Mouse (Mus musculus): ENCODE results near the gene Zgrf1. TPM values are rescaled to one million over a fixed set of nuclear protein-coding genes. Genes with fewer than 3 reads are reported as not detected.

The Zgrf1 gene
- polyA plus RNA-seq, 1 experiment from 2014 or later = 8.2 TPM

DNA sequence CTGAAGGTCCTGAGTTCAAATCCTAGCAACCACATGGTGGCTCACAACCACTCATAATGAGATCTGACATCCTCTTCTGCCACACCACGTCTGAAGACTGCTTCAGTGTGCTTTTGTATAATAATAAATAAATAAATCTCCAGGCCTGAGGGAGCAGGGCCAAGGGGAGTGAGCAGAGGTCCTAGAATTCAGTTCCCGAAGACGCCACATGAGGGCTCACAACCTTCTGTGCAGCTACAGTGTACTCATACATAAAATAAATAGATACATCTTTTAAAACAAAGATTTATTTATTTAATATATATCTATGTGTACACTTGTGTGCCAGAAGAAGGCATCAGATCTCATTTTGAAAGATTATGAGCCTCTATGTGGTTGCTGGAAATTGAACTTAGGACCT, 11.8 kb downstream of the Zgrf1 start:
- Histone ChIP-seq H3K27me3 (no peaks in the 10 kb centered on the region), H3K4me1 (no peaks in the 10 kb centered on the region), H3K9ac (no peak overlapping the region), H3K27ac (replicated peaks) (no peak overlapping the region), H3K4me3 (replicated peaks) (no peak overlapping the region), H3K4me2 (replicated peaks) (no peak overlapping the region), H3K9me3 (replicated peaks) (no peaks in the 10 kb centered on the region), H3K36me3 (peaks cover 32% of the 10 kb centered on the region)
- no peak for ATAC-seq (ENCODE audit: insufficient number of reproducible peaks, low FRiP score, low TSS enrichment, low read depth)
- WGBS = 76% methylated on average over 3 of the region's 3 CpGs

DNA sequence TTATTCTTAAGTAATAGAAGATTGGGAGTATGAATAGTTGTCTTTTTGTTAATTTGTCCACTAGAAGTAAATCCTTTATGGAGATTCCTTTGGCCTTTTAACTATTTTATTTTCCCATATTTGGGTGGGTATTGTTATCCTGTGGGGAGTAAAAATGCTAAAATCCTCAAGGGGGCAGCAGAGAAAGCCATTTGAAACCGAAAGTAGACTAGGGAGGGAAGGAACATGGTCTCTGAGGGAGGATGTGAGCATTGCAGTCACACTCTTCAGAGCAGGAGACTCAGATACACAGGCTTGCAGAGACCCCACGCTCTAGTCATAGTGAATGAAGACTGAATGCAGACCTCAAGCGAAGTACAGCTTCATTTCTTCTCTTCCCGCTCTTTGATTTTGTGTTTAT, 19.3 kb downstream of the Zgrf1 start:
- ATAC-seq (ENCODE audit: insufficient number of reproducible peaks, low FRiP score, low TSS enrichment, low read depth) = no peak
- Histone ChIP-seq H3K36me3 (peaks cover 18% of the 10 kb centered on the region; the same call in 1 of the 2 replicates), H3K4me1 (no peaks in the 10 kb centered on the region), H3K27me3 (no peaks in the 10 kb centered on the region), H3K9me3 (replicated peaks) (no peaks in the 10 kb centered on the region), H3K9ac (no peak overlapping the region), H3K27ac (replicated peaks) (no peak overlapping the region), H3K4me2 (replicated peaks) (no peak overlapping the region), H3K4me3 (replicated peaks) (no peak overlapping the region)
- 63% methylated on average over 4 of the region's 4 CpGs for WGBS

DNA sequence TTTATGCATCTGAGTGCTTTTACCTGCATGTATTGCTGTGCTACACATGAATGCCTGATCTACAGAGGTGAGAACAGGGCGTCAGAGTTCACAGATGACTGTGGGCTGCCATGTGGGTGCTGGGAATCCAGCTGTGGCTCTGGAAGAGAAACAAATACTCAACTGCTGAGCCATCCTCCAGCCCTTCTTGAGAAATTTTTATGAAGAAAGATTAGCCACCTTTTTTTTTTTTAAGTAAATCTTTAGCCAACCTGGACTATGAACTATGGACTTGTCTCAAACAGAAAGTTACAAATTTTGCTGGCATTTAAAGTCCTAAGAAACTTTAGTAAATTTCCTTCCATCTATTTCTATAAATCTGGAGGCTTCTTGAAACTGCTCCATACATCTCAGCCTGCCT, 43.8 kb downstream of the Zgrf1 start:
- whole genome bisulfite sequencing = 73% methylated on average over 1 of the region's 1 CpGs
- no peak overlapping the region for H3K9ac ChIP-seq
- no peak for ATAC-seq (ENCODE audit: insufficient number of reproducible peaks, low FRiP score, low TSS enrichment, low read depth)
- H3K27ac ChIP-seq (replicated peaks) = no peak overlapping the region
- H3K4me2 ChIP-seq (replicated peaks) = no peak overlapping the region
- no peaks in the 10 kb centered on the region for H3K4me1 ChIP-seq
- H3K36me3 ChIP-seq = peaks cover 11% of the 10 kb centered on the region
- no peak overlapping the region for H3K4me3 ChIP-seq (replicated peaks)
- no peaks in the 10 kb centered on the region for H3K9me3 ChIP-seq (replicated peaks)
- no peaks in the 10 kb centered on the region for H3K27me3 ChIP-seq

DNA sequence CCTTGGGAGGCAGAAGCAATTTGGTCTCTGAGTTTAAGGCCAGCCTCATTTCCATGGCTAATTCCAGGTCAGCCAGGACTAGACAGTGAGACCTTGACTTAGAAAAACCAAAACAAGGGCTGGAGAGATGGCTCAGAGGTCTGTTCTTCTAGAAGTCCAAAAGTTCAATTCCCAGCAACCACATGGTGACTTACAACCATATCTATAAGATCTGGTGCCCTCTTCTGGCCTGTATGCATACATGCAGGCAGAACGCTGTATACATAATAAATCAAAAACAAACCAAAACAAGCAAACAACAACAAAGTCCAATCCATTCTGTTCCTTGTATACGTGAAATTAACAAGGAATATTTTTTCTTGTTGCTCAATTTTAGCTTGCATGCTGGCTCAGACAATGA, 54.8 kb downstream of the Zgrf1 start:
- 86% methylated on average over 2 of the region's 2 CpGs for WGBS
- H3K27me3 ChIP-seq = no peaks in the 10 kb centered on the region

DNA sequence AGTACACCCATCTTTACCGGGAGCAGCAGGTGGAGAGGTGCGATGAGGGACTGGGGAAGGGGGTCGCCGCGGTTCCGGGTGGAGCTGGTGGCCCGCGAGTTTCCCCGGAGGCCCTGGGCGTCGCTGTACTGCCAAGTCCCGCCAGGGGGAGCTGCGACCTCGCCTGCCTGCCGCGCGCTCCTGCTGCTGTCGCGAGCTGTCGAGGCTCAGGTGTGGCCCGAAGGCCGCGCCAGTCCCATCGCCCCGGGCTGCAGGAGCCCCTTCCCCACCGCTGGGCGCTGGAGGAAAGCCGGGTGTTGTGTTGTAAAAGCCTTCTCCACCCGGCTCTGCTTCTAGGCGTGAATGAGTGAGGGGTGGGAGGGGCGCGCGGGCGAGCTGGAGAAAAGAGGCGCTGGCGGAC, 72.0 kb downstream of the Zgrf1 start:
- no peaks in the 10 kb centered on the region for H3K36me3 ChIP-seq
- peak overlapping the region; percentile 75 for H3K4me2 ChIP-seq (replicated peaks)
- peak; percentile 69 for ATAC-seq (ENCODE audit: insufficient number of reproducible peaks, low FRiP score, low TSS enrichment, low read depth)
- no peak overlapping the region for H3K9ac ChIP-seq
- 0% methylated on average over 36 of the region's 36 CpGs for WGBS
- no peak overlapping the region for H3K27ac ChIP-seq (replicated peaks)
- H3K27me3 ChIP-seq = peaks cover 64% of the 10 kb centered on the region
- no peaks in the 10 kb centered on the region for H3K9me3 ChIP-seq (replicated peaks)
- peaks cover 22% of the 10 kb centered on the region for H3K4me1 ChIP-seq
- peak overlapping the region; percentile 42 for H3K4me3 ChIP-seq (replicated peaks)

More for the DNA sequence above, 54.8 kb downstream of the Zgrf1 start:
- Histone ChIP-seq H3K4me1 (no peaks in the 10 kb centered on the region), H3K36me3 (peaks cover 25% of the 10 kb centered on the region), H3K4me3 (replicated peaks) (no peak overlapping the region), H3K27ac (replicated peaks) (no peak overlapping the region), H3K9me3 (replicated peaks) (no peaks in the 10 kb centered on the region), H3K4me2 (replicated peaks) (no peak overlapping the region), H3K9ac (no peak overlapping the region)
- ATAC-seq (ENCODE audit: insufficient number of reproducible peaks, low FRiP score, low TSS enrichment, low read depth) = no peak

DNA sequence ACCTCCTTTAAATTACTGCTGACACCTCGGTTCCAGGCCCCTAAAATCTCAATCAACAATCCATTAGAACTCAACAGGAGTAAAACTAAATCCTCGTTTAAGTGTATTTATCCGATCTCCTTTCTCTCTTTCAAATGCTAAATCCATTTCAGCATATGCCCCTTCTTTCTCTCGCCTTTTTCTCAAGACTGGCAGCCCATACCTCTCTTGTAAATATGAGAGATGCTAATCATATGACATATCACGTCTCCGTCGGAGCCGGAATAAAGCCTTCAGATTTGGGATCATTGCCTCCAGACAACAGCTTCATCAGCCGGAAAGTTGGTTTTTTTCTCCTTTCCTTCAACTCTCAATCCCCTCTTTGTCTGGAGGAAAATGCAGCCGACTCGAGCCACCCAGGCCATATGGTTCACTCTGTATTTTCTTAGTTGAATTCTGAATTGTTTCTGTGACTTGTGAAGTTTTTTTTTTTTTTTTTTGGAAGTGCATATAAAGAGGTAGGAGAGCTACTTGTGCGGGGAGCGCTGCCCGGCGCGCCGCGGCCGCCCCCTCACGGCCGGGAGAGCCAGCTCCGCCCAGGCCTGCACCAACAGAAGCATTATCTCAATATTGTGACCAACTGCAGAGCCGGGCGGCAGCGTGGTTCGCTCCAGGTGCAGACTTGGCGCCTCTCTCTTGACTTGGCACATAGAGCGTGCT, 72.6 kb downstream of the Zgrf1 start:
- no peaks in the 10 kb centered on the region for H3K36me3 ChIP-seq
- peaks cover 69% of the 10 kb centered on the region for H3K27me3 ChIP-seq
- ATAC-seq (ENCODE audit: insufficient number of reproducible peaks, low FRiP score, low TSS enrichment, low read depth) = no peak
- WGBS = under 1% methylated on average over 28 of the region's 28 CpGs
- H3K4me3 ChIP-seq (replicated peaks) = peak overlapping the region; percentile 42
- H3K4me2 ChIP-seq (replicated peaks) = peak overlapping the region; percentile 75
- H3K27ac ChIP-seq (replicated peaks) = no peak overlapping the region
- no peak overlapping the region for H3K9ac ChIP-seq
- H3K9me3 ChIP-seq (replicated peaks) = no peaks in the 10 kb centered on the region
- peaks cover 22% of the 10 kb centered on the region for H3K4me1 ChIP-seq

DNA sequence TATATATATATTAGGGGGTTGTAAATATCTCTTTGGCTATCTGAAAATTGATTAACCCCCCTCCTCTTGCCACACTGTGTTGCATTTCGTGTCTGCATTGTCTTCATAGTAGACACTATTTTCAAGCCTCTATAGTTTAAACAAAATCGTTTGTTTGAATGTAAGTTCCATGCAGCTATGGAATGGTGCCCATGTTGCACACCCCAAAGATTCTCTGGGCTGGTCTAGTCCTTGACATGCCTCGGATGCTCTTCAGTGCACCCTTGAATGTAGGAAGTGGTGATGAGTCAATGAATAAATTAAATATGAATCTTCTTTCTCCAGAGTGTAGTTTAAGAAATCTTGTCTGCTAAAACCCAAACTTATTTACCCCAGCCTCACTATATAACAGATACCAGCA, 73.2 kb downstream of the Zgrf1 start:
- no peak overlapping the region for H3K9ac ChIP-seq
- no peak overlapping the region for H3K4me3 ChIP-seq (replicated peaks)
- peaks cover 22% of the 10 kb centered on the region for H3K4me1 ChIP-seq
- ATAC-seq (ENCODE audit: insufficient number of reproducible peaks, low FRiP score, low TSS enrichment, low read depth) = no peak
- no peak overlapping the region for H3K4me2 ChIP-seq (replicated peaks)
- 7% methylated on average over 3 of the region's 3 CpGs for WGBS
- no peaks in the 10 kb centered on the region for H3K9me3 ChIP-seq (replicated peaks)
- H3K27me3 ChIP-seq = peaks cover 76% of the 10 kb centered on the region
- no peak overlapping the region for H3K27ac ChIP-seq (replicated peaks)
- no peaks in the 10 kb centered on the region for H3K36me3 ChIP-seq

DNA sequence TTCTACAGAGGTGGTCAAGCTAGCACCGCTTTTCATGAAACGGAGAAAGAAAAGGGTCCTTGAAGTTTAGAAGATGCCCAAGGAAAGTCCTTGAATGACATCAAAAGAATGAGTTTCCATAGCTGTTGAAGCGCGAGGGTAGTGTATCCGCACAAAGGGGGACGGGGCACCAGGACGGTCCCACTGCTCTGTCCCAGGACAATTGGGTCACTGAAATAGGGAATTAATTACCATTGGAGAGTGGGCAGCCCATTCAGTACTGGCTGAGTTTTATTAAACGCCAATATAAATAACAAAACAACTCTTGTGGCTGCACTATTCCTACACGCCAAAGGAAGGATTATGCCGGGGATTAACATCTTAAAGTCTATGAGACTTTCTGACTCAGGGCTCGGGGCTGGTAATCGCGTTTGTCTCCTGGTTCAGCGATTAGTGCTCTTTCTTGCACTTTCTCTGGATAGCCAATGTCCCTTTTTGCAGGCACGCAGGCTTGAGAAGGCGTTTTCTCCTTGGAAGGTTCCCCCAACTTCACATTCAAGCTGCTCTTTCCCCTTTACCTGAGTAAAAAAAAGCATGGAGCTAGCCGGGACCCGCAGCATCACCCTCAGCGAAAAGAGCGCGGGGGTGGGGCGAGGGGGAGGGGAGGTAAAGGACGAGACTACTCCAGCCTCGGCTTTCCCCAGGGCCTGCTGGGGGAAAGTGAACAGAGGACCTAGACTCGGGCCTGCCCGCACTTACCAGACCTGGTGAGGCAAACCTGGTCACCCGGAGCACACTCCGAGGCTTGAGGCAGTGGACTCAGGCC, 74.1 kb downstream of the Zgrf1 start:
- 1% methylated on average over 28 of the region's 28 CpGs for WGBS
- Histone ChIP-seq H3K4me1 (peaks cover 25% of the 10 kb centered on the region), H3K4me2 (replicated peaks) (no peak overlapping the region), H3K9ac (no peak overlapping the region), H3K27ac (replicated peaks) (no peak overlapping the region), H3K27me3 (peaks cover 84% of the 10 kb centered on the region), H3K36me3 (no peaks in the 10 kb centered on the region), H3K9me3 (replicated peaks) (no peaks in the 10 kb centered on the region), H3K4me3 (replicated peaks) (no peak overlapping the region)
- ATAC-seq (ENCODE audit: insufficient number of reproducible peaks, low FRiP score, low TSS enrichment, low read depth) = no peak

DNA sequence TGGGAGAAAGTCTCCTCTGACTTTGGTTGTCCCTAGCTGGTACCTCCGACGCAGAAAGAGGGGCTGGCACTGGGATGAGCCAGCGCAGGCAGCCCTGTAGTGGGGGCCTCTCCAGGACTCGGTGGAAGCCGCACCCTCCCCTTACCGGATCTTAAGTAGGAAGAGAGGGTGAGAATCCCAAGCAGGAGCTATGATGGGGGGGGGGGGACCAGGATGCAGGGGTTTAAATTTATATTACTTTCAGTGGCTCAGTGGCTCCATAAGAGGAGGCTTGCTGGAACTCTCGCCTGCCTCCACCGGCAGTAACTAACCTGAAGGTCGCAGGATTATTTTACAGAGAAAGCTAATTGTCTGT, 74.6 kb downstream of the Zgrf1 start:
- Histone ChIP-seq H3K36me3 (no peaks in the 10 kb centered on the region), H3K9me3 (replicated peaks) (no peaks in the 10 kb centered on the region), H3K9ac (no peak overlapping the region), H3K27me3 (peaks cover 90% of the 10 kb centered on the region), H3K4me2 (replicated peaks) (0 out of 2 replicates have a peak overlapping the region, but pooled peaks have one; percentile 11), H3K4me3 (replicated peaks) (0 out of 2 replicates have a peak overlapping the region, but pooled peaks have one; percentile 11), H3K4me1 (peaks cover 31% of the 10 kb centered on the region), H3K27ac (replicated peaks) (no peak overlapping the region)
- ATAC-seq (ENCODE audit: insufficient number of reproducible peaks, low FRiP score, low TSS enrichment, low read depth) = no peak
- 3% methylated on average over 9 of the region's 9 CpGs for WGBS

DNA sequence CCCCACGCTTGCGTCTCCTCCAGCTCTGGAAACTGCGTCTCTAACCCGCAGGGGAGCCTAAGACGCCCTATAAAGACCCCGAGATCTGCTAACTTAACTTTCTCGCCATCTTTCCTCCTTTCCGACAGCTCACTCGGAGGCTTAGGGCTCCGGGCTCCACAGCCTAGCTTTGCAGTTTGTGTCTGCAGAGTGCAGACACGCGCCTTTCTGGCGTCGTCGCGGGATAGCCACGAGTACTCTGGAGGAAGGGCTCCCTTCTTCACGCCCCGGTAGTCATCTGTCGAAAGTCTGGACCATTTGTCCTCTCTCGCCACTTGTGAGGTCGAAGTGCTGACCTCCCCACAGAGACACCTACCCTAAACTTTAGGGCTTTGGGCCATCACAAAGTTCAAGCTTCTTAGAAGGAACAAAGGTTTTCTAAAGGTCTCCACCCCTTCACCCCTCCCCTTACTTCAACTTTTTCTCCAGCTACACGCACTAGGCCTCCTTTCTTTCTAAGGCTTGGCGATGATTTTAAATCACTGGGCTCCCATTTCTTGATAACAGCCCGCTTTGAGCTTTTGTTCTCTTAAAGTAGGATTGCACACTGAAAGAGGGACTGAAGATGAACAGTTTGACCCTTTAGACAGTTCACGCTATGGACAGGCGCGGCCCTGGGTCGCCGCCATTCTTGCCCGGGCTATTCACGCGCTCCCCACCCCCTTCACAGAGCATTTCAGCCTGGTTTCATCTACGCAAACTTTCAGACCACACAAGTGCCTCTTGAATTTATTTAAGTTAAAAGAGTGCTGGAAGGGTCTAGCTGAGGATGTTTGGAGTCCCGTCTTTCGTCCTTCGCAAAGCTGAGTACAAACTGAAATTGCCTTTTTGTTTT, 75.3 kb downstream of the Zgrf1 start:
- H3K27ac ChIP-seq (replicated peaks) = no peak overlapping the region
- 0 out of 2 replicates have a peak overlapping the region, but pooled peaks have one; percentile 11 for H3K4me3 ChIP-seq (replicated peaks)
- H3K36me3 ChIP-seq = no peaks in the 10 kb centered on the region
- whole genome bisulfite sequencing = 3% methylated on average over 37 of the region's 37 CpGs
- no peak overlapping the region for H3K9ac ChIP-seq
- peaks cover 90% of the 10 kb centered on the region for H3K27me3 ChIP-seq
- H3K4me2 ChIP-seq (replicated peaks) = 0 out of 2 replicates have a peak overlapping the region, but pooled peaks have one; percentile 11
- no peaks in the 10 kb centered on the region for H3K9me3 ChIP-seq (replicated peaks)
- peaks cover 37% of the 10 kb centered on the region for H3K4me1 ChIP-seq
- ATAC-seq (ENCODE audit: insufficient number of reproducible peaks, low FRiP score, low TSS enrichment, low read depth) = no peak

DNA sequence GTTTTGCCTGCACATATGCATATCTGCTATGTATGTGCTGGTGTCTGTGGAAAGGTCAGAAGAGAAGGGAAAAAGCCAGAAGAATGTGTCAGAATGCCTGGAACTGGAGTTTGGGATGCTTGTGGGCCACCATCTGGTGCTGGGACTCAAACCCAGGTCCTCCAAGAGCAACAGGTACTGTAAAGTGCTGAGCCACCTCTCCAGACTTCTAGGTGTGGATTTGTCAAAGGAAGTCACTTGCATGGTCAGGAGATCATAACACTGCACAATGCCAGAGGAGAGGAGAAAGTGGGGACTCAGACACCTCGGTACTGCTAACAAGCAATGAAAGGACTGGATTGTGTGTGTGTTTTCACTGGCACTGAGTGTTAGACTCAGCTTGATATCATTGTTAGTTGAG, 76.9 kb downstream of the Zgrf1 start:
- H3K9me3 ChIP-seq (replicated peaks) = no peaks in the 10 kb centered on the region
- ATAC-seq (ENCODE audit: insufficient number of reproducible peaks, low FRiP score, low TSS enrichment, low read depth) = no peak
- no peak overlapping the region for H3K4me3 ChIP-seq (replicated peaks)
- WGBS = 5% methylated on average over 1 of the region's 1 CpGs
- H3K27me3 ChIP-seq = peaks cover 94% of the 10 kb centered on the region
- H3K27ac ChIP-seq (replicated peaks) = no peak overlapping the region
- no peak overlapping the region for H3K4me2 ChIP-seq (replicated peaks)
- H3K9ac ChIP-seq = no peak overlapping the region
- H3K36me3 ChIP-seq = no peaks in the 10 kb centered on the region
- H3K4me1 ChIP-seq = peaks cover 48% of the 10 kb centered on the region

Data from embryonic facial prominence, embryonic 15.5 days (tissue).